Mouse (Mus musculus) cortical plate, adult 2 months (tissue): Measurements from ENCODE around the gene Chd3. TPM values are rescaled to one million over a fixed set of nuclear protein-coding genes. Genes with fewer than 3 reads are reported as not detected.
"Not testable (repeated sequence)": the region's sequence is repeated elsewhere in the genome, so short reads cannot be mapped to it uniquely, and the experiment has no call there.

Experiments used
- H3K27ac ChIP-seq: fragments of 200-500 bp; 2 replicates; pipeline ENCODE4 v1.5.1; 2012; ENCODE audit warnings: low read length, control low read depth, inconsistent platforms; ENCODE audit not compliant: insufficient read depth
- H3K4me1 ChIP-seq: fragments of 200-500 bp; 2 replicates; pipeline ENCODE4 v1.6.1; 2011; ENCODE audit warnings: low read length; ENCODE audit not compliant: control insufficient read depth, insufficient read depth
- H3K4me3 ChIP-seq: fragments of 200-500 bp; 2 replicates; pipeline ENCODE4 v1.5.1; 2011; ENCODE audit warnings: mild to moderate bottlenecking, low read length, control low read depth; ENCODE audit not compliant: insufficient read depth
- CTCF ChIP-seq: fragments of 200-500 bp; IDR thresholded peaks from 2 replicates; pipeline ENCODE4 v1.5.1; 2011; ENCODE audit warnings: mild to moderate bottlenecking, control low read depth, low read length; ENCODE audit not compliant: insufficient read depth; ENCODE audit errors: extremely low read depth
- POLR2A ChIP-seq: fragments of 200-500 bp; IDR thresholded peaks from 2 replicates; pipeline ENCODE4 v1.6.1; 2011; ENCODE audit warnings: mild to moderate bottlenecking, low read length, control low read depth; ENCODE audit not compliant: insufficient read depth; ENCODE audit errors: extremely low read depth
- polyA plus RNA-seq: library from polyadenylated mRNA; depleted of rRNA; stranded (reverse); fragments of >200 nt; gene quantifications from 2 replicates; pipeline ENCODE4 v1.2.3, GENCODE M21; 2012

Gene Chd3
- polyA plus RNA-seq, 1 experiment, result 242 TPM

GRCm38 (mm10) chr11:69326408-69327156, 42.6 kb downstream of the Chd3 start:
- peak overlapping the region; percentile 36 for H3K4me3 ChIP-seq
- H3K27ac ChIP-seq, result no peak overlapping the region
- peaks cover 4% of the 10 kb centered on the region; the same call in 1 of the 2 replicates for H3K4me1 ChIP-seq
- TF ChIP-seq POLR2A (no peak), CTCF (no peak)

- Histone ChIP-seq H3K4me1 (peaks cover 4% of the 10 kb centered on the region; the same call in 1 of the 2 replicates), H3K4me3 (peak within 1 kb of the TSS; percentile 36), H3K27ac (no peak within 1 kb of the TSS)
- TF ChIP-seq CTCF (no peak), POLR2A (peak; percentile 83)
These were observed 43.4 kb downstream of the Chd3 start, which contains the start of gene Kcnab3 for GRCm38 (mm10) chr11:69325628-69326407. Gene Kcnab3 (plus strand): TSS chr11:69326258.

- TF ChIP-seq POLR2A (no peak), CTCF (no peak)
- peak overlapping the region; percentile 73; the same call in 1 of the 2 replicates for H3K4me3 ChIP-seq
- H3K4me1 ChIP-seq, result peaks cover 4% of the 10 kb centered on the region; the same call in 1 of the 2 replicates
- no peak overlapping the region for H3K27ac ChIP-seq
These were observed 44.5 kb downstream of the Chd3 start for GRCm38 (mm10) chr11:69324749-69325148.

GRCm38 (mm10) chr11:69323667-69324111, 45.5 kb downstream of the Chd3 start, which contains the start of the genes Cntrob and Trappc1:
Gene Cntrob (minus strand): TSS chr11:69323775.
Gene Trappc1 (plus strand): TSS chr11:69323980.
- peaks cover 4% of the 10 kb centered on the region; the same call in 1 of the 2 replicates for H3K4me1 ChIP-seq
- peak within 1 kb of the TSS; percentile 41; the same call in 1 of the 2 replicates for H3K27ac ChIP-seq
- peak within 1 kb of the TSS; percentile 73 for H3K4me3 ChIP-seq
- TF ChIP-seq CTCF (no peak), POLR2A (peak; percentile 92)

GRCm38 (mm10) chr11:69322693-69323471, 46.3 kb downstream of the Chd3 start:
- Histone ChIP-seq H3K27ac (peak overlapping the region; percentile 41; the same call in 1 of the 2 replicates), H3K4me1 (peaks cover 4% of the 10 kb centered on the region; the same call in 1 of the 2 replicates), H3K4me3 (peak overlapping the region; percentile 73)
- TF ChIP-seq CTCF (no peak), POLR2A (no peak)

- TF ChIP-seq CTCF (no peak), POLR2A (no peak)
- Histone ChIP-seq H3K4me3 (no peak overlapping the region; the same call in 1 of the 2 replicates), H3K27ac (no peak overlapping the region), H3K4me1 (peaks cover 4% of the 10 kb centered on the region; the same call in 1 of the 2 replicates)
These were observed 47.2 kb downstream of the Chd3 start for GRCm38 (mm10) chr11:69322010-69322409.

GRCm38 (mm10) chr11:69321580-69321979, 47.6 kb downstream of the Chd3 start:
- H3K27ac ChIP-seq, result no peak overlapping the region
- no peak overlapping the region for H3K4me3 ChIP-seq
- peaks cover 4% of the 10 kb centered on the region; the same call in 1 of the 2 replicates for H3K4me1 ChIP-seq
- no peak for TF ChIP-seq POLR2A
- TF ChIP-seq CTCF, result no peak

GRCm38 (mm10) chr11:69318000-69318399, 51.2 kb downstream of the Chd3 start:
- H3K4me3 ChIP-seq, H3K4me1 ChIP-seq, H3K27ac ChIP-seq: not testable (repeated sequence)

- Histone ChIP-seq H3K27ac (no peak overlapping the region), H3K4me3 (no peak overlapping the region), H3K4me1 (no peaks in the 10 kb centered on the region)
- TF ChIP-seq CTCF, result no peak
- TF ChIP-seq POLR2A, result no peak
These were observed 52.8 kb downstream of the Chd3 start for GRCm38 (mm10) chr11:69316361-69316760.
